Mouse (Mus musculus) ES-CJ7 (cell line): ENCODE data around the gene Urb2.
"Not testable (repeated sequence)": the region's sequence is repeated elsewhere in the genome, so short reads cannot be mapped to it uniquely, and the experiment has no call there.

Source experiments
- DNase-seq: peaks from one replicate; pipeline ENCODE4 v3.0.0; 2011; ENCODE audit warnings: low read depth, low spot score

The Urb2 gene

DNA sequence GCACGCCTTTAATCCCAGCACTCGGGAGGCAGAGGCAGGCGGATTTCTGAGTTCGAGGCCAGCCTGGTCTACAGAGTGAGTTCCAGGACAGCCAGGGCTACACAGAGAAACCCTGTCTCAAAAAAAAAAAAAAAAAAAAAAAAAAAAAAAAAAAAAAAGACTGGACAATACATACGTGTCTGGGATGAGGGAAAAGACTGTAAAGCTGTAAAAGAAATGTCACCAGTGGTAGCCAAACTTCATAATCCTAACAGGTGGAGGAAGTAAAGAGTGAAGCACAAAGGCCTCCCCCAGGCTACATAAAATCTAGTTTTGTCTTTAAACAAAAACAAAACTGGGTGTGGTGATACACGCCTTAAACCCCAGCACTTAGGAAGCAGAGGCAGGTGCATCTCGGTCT, 7.0 kb upstream of the Urb2 start:
- peak; percentile 47 for DNase-seq

DNA sequence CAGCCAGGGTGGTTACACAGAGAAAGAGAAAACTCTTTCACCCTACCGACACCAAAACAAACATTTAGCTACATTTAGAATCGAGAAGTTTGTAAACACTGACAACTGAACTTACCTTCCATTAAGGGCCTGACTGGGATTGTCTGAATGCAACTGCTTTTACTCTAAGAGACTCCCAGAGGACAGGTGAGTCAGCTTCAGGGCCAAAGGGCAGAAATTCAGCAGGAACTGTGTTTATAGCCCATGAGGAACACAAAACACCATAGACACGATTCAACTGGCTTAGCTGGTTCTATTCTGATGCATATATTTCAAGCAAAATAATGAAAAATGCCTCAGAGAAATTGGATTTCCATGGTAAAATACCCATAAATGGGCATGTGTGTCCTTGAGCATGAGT, 6.6 kb upstream of the Urb2 start:
- no peak for DNase-seq

DNA sequence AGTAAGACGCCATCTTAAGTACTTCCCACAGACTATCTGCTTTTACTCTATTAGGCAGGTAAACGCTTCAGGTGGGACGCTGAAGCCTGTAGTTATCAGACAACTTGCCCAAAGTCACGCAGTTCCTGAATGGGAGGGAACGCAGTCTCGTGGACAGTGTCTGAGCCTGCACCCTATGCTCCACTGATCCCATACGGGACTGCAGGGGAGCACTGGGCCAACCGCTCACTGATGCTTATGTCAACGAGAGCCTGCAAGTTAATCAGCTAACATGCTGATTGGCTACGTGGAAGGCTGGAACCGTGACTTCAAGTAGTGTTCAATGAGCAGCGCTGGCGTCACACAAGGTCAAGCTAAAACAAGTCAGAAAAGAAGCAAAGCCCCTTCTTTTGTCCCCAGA, 1.5 kb upstream of the Urb2 start:
- peak; percentile 82 for DNase-seq

DNA sequence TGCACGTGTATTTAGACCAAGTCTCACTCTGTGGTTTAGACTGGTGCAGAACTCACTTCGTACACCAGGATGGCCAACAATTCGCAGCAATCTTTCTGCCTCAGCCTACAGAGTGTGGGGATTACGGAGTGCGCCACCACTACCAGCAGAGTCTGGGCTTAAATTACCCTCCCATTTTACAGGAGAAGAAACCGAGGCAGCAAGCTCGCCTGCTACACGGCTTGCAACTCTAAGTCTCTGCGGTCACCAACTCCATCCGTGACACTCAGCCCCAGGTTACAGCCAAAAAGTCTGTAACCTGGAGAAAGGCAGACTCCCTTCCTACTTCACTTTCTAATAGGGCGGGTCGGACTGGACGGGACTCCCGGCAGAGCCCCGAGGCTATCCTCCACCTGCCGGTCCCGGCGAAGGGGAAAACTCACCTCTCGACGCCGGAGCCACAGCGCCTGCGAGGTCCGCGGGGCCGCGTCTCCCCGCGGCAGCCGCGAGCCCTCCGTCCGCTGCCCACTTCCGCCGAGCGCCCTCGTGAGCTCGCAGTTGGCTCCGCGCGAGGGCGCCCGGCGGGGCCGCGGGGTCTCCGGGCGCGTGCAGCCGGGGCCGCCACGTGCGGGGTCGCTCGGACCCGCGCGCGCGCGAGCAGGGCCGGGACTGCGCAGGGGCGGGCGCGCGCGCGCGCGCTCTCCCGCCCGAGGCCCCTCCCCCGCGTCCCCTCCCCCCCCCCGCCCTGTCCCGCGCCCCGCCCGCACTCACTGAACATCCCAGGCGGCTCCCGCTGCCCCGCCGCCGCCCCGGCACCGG, 670 bp upstream of the Urb2 start:
- DNase-seq, result peak; percentile 76

DNA sequence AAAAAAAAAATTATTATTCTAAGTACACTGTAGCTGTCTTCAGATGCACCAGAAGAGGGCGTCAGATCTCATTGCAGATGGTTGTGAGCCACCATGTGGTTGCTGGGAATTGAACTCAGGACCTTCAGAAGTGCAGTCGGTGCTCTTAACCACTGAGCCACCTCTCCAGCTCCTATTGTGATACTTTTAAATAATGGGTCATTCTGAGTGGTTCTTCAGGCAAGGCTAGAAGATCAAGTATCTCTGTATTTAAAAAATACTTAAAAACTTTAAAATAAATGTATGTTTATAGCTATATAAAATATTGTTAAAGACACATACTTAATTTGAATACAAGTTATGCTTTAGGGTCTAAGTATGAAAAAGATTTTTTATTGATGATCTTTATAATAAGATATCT, 5.0 kb downstream of the Urb2 start:
- DNase-seq, result not testable (repeated sequence)

DNA sequence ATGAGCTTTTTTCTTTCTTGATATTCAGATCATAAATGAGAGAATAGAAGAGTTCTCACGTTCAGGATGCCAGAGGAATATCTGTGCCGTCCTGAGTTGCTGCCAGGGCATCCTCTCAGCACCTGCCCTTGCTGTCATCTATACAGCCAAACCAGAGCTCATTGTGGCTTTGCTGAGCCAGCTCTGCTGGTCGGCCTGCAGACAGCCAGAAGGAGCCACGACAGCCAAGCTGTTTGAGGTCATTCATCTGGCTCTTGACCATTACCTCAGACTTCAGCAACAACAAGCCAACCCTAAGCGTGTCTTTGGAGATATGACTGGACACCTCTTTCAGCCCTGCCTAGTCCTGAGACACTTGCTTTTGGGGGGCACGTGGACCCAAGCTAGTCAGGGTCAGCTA, 6.5 kb downstream of the Urb2 start:
- no peak for DNase-seq

DNA sequence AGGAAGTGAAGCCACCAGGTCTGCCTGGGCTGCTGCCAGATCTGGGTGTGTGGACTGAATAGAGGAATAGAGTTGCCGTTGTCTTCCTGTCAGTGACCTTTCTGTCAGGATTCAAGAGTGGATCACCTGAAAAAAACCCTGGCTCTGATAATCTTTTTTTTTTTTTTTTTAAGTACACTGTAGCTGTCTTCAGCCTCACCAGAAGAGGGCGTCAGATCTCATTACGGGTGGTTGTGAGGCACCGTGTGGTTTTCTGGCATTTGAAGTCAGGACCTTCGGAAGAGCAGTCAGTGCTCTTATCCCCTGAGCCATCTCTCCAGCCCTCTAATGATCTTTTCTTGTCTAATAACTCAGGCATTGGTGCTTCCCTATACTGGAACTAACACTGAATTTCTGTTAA, 12.1 kb downstream of the Urb2 start:
- DNase-seq, result peak; percentile 59

DNA sequence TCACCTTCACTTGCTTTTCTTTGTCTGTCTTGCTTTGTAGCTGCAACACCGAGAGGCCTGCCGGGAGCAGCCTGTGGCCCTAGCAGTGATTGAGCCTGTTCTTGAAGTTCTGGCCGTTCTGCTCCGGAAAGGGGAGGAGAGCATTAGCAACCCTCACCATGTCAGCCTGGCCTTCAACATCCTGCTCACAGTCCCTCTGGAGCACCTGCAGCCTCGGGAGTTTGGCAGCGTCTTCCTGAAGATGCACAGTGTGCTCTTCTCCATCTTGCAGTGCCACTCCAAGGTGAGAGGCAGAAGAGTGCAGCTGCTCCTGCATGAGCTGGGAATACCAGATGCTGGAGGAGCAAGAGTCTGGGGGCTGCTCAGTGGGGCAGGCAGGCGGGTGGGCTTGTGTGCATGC, 16.8 kb downstream of the Urb2 start:
- no peak for DNase-seq

DNA sequence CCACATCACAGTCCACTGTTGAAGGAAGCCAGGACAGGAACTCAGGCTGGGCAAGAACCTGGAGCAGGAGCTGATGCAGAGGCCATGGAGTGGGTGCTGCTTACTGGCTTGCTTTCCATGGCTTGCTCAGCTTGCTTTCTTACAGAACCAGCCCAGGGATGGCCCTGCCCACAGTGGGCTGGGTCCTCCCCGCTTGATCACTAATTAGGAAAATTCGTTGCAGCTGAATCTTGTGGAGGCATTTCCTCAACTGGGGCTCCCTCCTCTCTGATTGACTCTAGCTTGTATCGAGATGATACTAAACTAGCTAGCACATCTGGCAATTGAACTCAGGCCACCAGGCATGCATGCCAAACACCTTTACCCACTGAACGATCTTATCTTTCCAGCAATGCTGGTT, 18.0 kb downstream of the Urb2 start:
- no peak for DNase-seq

DNA sequence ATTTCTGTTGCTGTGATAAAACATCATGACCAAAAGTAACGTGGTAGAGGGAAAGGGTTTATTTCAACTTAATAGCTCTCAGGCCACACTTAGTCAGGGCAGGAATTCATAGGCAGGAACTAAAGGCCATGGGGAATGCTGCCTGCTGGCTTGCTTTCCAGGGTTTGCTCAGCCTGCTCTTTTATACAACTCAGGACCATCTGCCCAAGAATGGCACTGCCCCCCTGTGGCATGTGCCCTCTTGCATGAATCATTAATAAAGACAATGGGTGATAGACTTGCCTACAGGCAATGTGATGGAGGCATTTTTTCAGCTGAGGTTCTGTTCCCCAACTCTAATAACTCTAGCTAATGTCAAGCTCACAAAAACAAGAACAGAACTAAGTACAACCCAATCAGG, 20.9 kb downstream of the Urb2 start:
- no peak for DNase-seq

DNA sequence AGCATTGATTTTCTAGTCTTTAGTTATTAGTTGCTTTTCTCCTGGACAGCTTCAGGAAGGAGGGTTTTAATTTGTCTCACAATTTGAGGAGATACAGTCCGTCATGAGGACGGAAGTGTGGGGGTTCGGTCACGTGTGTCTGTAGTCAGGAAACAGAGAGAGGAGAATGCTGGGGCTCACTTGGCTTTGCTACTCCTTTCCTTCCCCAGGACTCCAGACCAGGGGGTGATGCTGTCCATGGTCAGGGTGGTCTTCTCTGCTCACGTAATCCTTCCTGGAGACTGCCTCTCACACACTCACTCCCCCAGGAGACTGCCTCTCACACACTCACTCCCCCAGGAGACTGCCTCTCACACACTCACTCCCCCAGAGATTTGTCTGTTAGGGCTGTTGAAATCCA, 23.1 kb downstream of the Urb2 start:
- no peak for DNase-seq

DNA sequence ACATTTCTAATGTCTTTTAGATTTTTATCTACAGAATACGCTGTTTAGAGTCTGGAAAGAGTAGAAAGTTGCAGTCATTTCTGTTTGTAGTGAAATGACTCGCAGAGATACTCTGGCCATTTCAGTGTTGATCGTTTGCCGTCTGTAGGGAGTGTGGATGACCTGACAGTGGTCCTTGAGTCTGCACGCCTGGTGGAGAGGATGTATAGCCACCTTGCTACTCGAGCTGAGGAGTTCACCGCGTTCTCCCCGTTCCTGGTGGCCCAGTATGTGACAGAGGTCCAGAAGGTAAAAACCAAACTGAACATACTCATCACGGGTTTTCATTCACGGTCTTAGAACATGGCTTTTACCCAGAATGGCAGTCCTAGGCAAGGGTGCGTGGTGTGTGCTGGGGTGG, 23.6 kb downstream of the Urb2 start:
- no peak for DNase-seq

DNA sequence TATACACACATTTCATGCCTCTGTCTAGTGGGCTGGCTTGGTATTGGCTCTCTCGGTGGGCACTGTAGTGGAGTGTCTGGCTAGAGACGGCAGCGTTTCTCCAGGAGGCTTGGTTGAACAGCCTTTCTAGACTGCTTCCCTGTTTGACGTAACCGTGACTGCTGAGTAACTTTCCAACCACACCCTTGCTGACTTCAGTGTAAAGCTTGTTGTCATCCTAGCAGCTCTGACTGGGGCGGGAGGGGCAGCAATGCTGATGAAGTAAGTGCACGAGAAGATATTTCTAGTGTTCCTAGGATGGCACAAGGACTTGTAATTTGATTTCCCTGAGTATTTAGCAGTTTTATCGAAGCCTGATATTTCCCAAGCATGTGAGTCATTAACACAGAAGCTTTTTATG, 24.5 kb downstream of the Urb2 start:
- DNase-seq, result peak; percentile 38

DNA sequence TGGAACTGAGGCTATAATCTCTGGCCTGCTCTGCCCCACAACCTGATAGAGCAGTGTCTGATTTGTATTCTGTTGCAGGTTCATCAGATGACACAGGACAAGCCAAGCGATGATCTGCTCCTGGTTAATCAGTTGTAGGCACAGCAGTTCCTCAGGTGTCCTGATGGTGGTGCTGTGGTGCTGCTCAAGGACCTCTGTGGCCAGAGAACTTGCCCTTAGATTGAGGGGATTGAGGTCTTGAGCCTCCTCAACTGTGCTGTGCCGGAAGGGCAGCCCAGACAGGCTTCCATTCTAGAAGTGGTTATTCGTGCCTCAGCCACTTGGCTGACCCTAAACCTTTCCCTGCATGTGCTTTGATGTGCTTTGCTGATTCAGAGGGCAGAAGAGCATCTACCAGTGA, 30.8 kb downstream of the Urb2 start:
- DNase-seq, result peak; percentile 85

DNA sequence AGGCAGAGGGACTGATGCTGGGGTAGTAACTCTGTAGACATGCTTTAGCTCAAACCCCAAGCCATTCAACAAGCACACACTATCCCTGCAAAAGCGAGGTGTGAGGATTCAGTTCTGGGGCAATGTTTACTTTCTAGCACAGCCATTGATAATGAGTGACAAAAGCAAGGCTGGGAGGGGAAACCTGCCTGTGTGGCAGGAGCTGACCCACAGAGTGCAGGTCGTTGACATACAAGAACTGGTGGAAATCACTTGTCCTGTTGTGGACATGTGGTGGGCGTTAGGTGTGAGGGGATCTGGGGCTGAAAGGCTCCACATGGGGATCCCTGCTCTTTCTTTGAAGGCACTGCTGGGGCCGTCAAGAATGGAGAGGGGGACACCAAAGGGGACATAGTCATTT, 31.3 kb downstream of the Urb2 start:
- no peak for DNase-seq

DNA sequence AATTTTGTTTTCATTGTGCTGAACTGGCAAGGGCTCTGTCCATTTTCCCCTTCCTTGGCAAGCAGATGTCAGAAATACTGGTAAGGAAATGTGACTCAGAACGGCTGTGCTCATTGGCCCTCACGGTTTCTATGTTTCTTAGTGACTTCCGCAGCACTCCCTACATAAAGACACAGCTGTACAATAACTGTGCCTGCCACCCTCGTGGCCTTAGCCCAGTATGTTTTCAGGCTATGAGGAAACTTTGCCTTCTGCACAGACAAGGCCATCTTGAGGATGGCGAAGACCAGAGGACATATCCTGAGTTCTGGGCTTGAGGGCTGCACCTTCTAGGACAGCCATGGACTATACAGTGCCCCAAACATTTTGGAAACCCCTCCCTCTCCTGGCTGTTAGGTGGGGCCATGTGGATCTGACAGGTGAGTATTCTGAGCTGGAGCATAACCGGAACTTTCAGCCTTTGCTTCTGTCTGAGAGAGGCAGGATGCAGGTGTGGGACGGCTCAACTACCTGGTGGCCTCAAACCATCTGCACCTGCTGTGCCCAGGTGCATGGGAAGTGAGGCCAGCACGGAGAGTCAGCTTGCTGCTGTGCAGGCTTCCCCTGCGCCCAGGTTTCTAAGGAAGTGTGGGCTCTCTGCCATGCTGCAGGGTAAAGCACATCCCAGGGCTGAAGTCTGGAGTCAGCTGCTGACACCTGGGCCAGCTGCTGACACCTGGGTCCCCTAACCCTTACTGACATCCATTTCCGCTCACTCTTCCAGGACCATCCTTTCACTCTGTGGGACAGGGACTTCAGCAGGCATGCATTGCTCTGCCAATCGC, 35.7 kb downstream of the Urb2 start:
- no peak for DNase-seq

DNA sequence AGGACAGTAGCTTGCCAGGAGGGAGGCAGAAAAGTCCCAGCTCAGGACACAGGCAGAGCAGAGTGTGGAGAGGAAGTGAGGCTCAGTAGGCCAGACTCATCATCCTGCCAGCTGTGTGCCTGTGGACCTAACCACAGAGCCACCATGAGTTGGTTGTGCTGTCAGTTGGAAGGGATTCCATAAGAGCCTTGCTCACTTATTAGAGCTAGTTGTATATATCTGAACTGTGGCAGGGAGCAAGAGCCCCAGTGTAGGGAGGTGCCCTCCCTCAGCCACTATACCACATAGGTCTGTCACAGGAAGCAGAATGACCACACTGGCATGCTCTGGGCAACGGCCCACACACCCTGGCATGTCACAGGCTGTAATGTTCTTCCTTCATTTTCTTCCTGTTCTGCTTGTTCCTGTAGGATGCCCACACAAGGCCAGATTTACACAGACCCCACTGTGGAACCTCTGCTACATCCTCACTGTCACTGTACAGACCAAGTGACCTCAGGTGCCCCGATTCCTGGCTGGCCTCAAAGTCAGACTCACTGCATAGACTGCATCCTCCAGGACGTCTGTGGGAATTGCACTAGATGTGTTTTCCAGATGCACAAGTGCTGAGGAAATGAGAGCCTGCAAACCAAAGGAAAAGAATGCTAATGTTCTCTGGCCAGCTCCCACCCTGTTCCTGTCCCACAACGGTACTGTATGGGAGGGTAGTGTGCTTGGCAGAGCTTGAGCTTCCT, 45.2 kb downstream of the Urb2 start:
- no peak for DNase-seq

DNA sequence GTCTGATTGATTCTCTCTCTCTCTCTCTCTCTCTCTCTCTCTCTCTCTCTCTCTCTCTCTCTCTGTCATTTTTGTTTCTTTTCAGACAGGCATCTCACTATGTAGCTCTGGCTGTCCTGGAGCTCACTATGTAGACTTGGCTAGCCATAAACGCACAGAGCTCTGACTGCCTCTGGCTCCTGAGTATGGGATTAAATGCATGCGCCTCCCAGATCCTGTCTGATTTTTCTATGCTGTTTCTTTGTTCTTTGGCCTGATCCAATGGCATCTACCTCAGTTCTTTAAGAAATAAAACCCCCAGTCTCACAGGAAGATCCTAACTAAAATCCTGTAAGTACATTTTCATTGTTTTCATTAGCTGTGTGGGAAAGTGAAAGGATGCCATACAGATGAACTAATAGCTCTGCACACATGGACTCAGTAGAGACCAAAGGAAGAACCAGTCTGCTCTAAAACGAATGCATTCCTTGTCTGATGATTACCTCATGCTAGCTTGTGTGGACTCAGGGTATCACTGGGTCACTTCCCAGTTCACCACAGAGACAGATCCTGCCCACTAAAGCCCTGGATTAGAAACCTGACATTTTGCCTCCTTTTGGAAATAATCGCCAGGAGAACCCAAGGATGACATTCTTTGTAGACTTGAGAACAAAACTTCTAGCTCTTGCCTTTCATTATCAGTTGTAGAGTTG, 45.9 kb downstream of the Urb2 start:
- DNase-seq, result no peak

DNA sequence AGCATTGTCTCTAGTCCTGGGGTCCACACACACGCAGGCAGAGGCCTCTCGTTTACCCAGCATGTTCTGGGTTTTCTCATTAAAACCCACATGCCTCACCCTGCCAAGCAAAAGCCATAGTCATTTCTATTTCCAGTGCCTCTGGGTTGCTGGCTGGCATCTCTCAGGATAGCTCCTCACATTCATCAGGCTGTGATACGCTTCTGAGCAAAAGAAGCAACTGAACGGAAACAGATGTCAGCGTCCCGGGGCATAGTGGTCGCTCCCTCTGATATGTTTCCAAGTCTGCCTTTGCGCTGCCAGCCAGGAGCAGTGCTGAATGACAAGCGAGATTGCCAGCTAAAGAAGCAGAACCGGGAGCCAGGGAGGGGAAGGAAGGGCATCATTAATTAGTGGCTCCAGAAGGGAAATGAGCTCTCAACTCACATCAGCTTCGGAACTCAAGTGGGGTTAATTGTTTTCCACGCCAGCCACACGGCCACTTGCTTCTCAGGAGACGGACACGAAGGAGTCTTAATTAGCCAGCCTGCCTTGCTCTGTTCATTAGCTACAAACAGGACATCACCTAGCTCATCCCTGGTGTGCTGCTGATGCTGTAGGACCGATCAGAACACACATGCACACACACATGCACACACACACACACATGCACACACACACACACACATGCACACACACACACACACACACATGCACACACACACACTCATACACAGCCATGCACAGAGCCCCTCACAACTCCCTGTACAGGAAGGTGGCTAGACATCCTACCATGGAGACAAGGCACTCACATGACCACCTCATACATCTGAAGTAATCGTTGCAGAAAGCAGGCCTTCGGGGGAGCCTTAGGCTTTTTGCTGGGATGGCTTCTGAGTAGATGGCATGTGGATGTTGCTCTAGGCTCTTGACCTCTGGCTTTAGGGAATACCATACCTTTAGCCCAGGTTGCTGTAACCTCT, 49.3 kb downstream of the Urb2 start:
- DNase-seq, result no peak

DNA sequence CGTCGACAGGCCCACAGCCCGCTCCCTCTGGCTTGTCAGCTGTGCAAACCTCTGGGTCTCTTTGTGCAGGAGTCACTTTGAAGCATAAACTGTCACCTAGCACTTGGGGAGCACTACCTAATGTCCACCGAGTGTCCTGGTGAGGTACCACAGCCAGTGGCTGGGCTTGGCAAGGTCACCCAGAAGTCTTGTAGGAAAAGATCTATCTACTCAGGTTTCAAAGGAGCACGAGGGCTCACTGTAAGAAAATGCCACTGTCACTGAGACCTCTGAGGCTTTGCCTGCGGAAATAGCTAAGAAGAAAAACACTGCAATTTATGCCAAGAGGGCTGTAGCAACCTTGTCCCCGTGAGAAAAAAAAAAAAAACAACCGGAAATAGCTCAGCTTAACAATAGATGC, 54.7 kb downstream of the Urb2 start:
- DNase-seq, result no peak

DNA sequence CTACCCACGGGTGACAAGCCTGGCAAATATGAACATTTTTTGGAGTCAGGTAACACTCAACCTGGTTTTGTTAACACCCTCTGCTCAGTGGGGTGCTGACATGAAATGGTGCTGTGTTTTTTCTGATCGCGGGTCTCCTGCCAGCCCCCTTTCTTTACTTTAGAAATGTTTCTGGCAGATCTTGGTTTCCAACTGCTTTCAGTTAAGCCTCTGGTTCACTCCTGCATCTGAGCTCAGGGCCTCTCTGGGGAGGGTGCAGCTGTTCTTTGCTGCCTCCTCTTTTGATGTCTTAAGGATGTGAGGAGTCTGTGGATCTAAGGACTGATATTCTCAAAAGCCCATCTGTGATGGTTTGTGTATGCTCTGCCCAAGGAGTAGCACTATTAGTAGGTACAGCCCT, 55.1 kb downstream of the Urb2 start:
- no peak for DNase-seq
